Mouse (Mus musculus): ENCODE data around the gene Spcs3. TPM values are rescaled to one million over a fixed set of nuclear protein-coding genes. Genes with fewer than 3 reads are reported as not detected.

Gene Spcs3
- 63.3 and 69.4 TPM in 2 replicates for polyA plus RNA-seq (2015; fragmentation: Nextera tagmentation; extraction: Ambion mirVana)

- Histone ChIP-seq H3K4me3 (peak within 1 kb of the TSS; percentile 87), H3K4me1 (peaks cover 26% of the 10 kb centered on the region), H3K9me3 (no peaks in the 10 kb centered on the region), H3K27me3 (replicated peaks) (no peaks in the 10 kb centered on the region), H3K9ac (peak within 1 kb of the TSS; percentile 95), H3K36me3 (peaks cover 21% of the 10 kb centered on the region), H3K27ac (replicated peaks) (peak within 1 kb of the TSS; percentile 87), H3K4me2 (peak within 1 kb of the TSS; percentile 79)
- ATAC-seq (ENCODE audit: extremely low read depth, insufficient number of reproducible peaks, low FRiP score, low TSS enrichment): peak; percentile 94
- WGBS: under 1% methylated on average over 89 of the region's 89 CpGs
Observed at GRCm38 (mm10) chr8:54529382-54530296, at the start of gene Spcs3, which contains the start of gene Asb5. Gene Spcs3, minus strand, starts transcription at chr8:54529998. Gene Asb5, plus strand, starts transcription at chr8:54529580.

GRCm38 (mm10) chr8:54570618-54571609 lies 41.1 kb upstream of the Spcs3 start:
- peak overlapping the region; percentile 50 for H3K4me2 ChIP-seq
- H3K9ac ChIP-seq: 0 out of 2 replicates have a peak overlapping the region, but pooled peaks have one; percentile 47
- WGBS: 53% methylated on average over 15 of the region's 15 CpGs
- no peaks in the 10 kb centered on the region for H3K9me3 ChIP-seq
- H3K36me3 ChIP-seq: no peaks in the 10 kb centered on the region
- peak overlapping the region; percentile 84 for H3K27ac ChIP-seq (replicated peaks)
- no peak for ATAC-seq (ENCODE audit: extremely low read depth, insufficient number of reproducible peaks, low FRiP score, low TSS enrichment)
- H3K4me3 ChIP-seq: peak overlapping the region; percentile 6; the same call in 1 of the 2 replicates
- H3K4me1 ChIP-seq: peaks cover 24% of the 10 kb centered on the region
- H3K27me3 ChIP-seq (replicated peaks): no peaks in the 10 kb centered on the region

GRCm38 (mm10) chr8:54567168-54567567 lies 37.4 kb upstream of the Spcs3 start:
- Histone ChIP-seq H3K36me3 (no peaks in the 10 kb centered on the region), H3K27me3 (replicated peaks) (no peaks in the 10 kb centered on the region), H3K27ac (replicated peaks) (no peak overlapping the region), H3K4me2 (no peak overlapping the region), H3K9me3 (no peaks in the 10 kb centered on the region), H3K9ac (no peak overlapping the region), H3K4me1 (peaks cover 26% of the 10 kb centered on the region), H3K4me3 (no peak overlapping the region)
- WGBS: 36% methylated on average over 2 of the region's 2 CpGs
- ATAC-seq (ENCODE audit: extremely low read depth, insufficient number of reproducible peaks, low FRiP score, low TSS enrichment): no peak

DNA sequence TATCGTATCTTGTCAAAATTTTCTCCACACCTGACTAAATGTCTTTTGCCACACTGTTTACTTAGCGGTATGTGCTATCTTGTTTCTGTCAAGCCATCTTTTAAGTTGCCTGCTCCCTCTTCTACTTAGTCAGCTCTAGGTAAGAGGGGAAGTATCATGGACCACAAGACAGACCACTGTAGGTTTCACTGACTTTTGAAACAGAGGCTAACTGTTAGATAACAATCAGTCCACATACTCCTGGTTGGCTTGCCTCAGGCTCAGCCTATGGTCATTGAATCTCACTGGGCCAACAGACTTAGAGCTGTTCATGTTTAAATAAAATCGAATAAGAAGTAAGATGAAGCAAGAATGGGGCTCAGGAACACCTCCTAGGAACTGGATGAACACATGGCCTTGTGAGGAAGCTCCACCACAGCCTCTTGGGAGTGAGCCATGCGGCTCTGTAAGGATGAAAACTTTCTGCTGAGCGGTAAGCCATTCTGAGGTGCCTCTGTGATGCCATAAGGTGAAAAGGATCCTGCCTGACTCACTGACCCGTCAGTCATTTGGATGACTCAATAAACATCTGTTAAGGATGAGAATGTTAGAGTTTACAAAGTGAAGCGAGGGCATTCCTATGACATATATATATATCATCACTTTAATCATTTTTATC lies 35.9 kb upstream of the Spcs3 start:
- 81% methylated on average over 7 of the region's 7 CpGs for WGBS
- H3K4me3 ChIP-seq: no peak overlapping the region
- ATAC-seq (ENCODE audit: extremely low read depth, insufficient number of reproducible peaks, low FRiP score, low TSS enrichment): no peak

DNA sequence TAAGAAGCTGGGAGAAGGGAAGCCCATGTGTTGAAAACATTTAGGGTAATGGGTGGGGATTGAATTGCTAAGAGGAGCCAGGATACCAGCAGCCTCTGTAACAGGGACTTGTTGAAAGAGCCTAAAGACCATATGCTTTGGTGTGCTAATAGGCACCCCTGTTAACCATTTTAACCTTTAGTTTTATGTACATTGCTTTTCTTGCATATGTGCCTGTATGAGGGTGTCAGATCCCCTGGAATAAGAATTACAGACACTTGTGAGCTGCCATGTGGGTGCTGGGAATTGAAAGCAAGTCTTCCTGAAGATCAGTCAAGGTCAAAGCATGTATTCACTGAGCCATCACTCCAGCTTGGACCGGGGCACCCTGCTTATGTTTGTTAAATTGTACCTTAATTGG lies 35.4 kb upstream of the Spcs3 start:
- Histone ChIP-seq H3K27ac (replicated peaks) (no peak overlapping the region), H3K36me3 (no peaks in the 10 kb centered on the region), H3K4me1 (peaks cover 17% of the 10 kb centered on the region), H3K9me3 (no peaks in the 10 kb centered on the region), H3K4me2 (no peak overlapping the region), H3K4me3 (no peak overlapping the region), H3K27me3 (replicated peaks) (no peaks in the 10 kb centered on the region), H3K9ac (no peak overlapping the region)
- WGBS: 84% methylated on average over 1 of the region's 1 CpGs
- ATAC-seq (ENCODE audit: extremely low read depth, insufficient number of reproducible peaks, low FRiP score, low TSS enrichment): no peak

More for the DNA sequence above, 35.9 kb upstream of the Spcs3 start:
- H3K9ac ChIP-seq: no peak overlapping the region
- H3K4me2 ChIP-seq: no peak overlapping the region
- no peaks in the 10 kb centered on the region for H3K36me3 ChIP-seq
- no peak overlapping the region for H3K27ac ChIP-seq (replicated peaks)
- no peaks in the 10 kb centered on the region for H3K9me3 ChIP-seq
- H3K27me3 ChIP-seq (replicated peaks): no peaks in the 10 kb centered on the region
- peaks cover 22% of the 10 kb centered on the region for H3K4me1 ChIP-seq

DNA sequence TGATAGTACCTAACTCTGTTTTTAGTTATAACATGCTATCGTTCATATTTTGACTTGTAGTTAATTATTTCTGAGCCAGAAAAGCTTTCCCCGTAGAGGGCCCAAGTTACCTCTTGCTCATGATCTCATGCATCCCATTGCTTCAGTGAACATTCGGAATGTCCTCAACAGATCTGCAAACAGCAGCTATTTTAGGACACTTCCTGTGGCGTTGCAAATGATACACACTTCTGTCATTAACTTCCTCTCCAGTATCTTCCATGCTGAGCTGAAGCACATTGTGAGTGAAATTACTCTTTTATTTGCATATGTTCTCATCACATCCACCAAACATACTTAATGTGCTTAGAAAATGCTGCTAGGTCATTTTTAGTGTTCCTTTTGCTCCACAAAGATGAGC lies 32.3 kb upstream of the Spcs3 start:
- H3K27ac ChIP-seq (replicated peaks): peak overlapping the region; percentile 32; the same call in 1 of the 2 replicates
- ATAC-seq (ENCODE audit: extremely low read depth, insufficient number of reproducible peaks, low FRiP score, low TSS enrichment): no peak
- H3K4me1 ChIP-seq: peaks cover 12% of the 10 kb centered on the region
- H3K27me3 ChIP-seq (replicated peaks): no peaks in the 10 kb centered on the region
- no peaks in the 10 kb centered on the region for H3K9me3 ChIP-seq
- no peak overlapping the region for H3K4me3 ChIP-seq
- no peaks in the 10 kb centered on the region for H3K36me3 ChIP-seq
- WGBS: 41% methylated on average over 4 of the region's 4 CpGs
- H3K4me2 ChIP-seq: no peak overlapping the region
- H3K9ac ChIP-seq: no peak overlapping the region

DNA sequence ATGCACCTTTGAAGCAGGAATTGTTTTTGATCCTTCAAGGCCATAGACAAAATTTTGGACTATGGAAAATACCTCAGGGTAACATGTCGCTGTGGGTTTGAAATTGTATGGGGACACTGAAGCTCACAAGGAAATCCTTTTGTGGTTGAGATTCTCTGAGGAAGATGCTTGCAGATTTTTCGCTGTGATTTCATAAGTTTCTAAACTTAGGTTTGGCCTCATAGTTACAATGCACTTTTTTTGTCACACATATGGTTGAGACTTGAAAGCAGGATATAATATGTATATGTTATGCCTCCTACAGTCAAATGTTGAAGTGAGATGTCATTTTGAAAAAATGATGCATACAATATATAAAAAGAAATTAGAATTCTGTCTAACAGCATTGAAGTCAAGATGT lies 25.1 kb upstream of the Spcs3 start:
- Histone ChIP-seq H3K4me2 (no peak overlapping the region), H3K27ac (replicated peaks) (no peak overlapping the region), H3K4me1 (no peaks in the 10 kb centered on the region), H3K4me3 (no peak overlapping the region), H3K9me3 (no peaks in the 10 kb centered on the region), H3K9ac (no peak overlapping the region), H3K36me3 (no peaks in the 10 kb centered on the region), H3K27me3 (replicated peaks) (no peaks in the 10 kb centered on the region)
- WGBS: 64% methylated on average over 2 of the region's 2 CpGs
- no peak for ATAC-seq (ENCODE audit: extremely low read depth, insufficient number of reproducible peaks, low FRiP score, low TSS enrichment)

DNA sequence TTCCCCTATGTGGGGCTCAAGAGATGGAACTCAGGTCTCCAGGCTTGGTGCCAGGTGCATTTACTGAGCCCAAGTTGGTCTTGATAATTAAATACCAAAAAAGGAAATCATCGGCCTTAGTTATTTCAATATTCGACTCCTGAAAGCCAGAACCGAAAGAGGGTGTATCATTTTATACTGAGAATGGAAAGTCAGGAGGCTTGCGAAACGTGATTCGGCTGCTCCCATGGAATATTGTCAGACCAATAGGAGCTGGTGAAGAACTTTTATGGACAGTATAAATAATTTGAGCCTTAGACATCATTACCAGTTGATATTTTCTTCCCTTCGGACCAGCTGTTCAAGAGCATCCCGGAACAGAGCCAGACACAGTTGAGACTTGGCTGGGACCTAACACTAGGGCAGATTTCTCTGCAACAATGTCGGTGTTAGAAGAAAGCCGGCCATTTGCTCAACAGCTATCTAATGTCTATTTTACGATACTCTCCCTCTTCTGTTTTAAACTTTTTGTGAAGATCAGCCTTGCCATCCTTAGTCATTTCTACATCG lies 20.3 kb upstream of the Spcs3 start:
- no peak overlapping the region for H3K4me2 ChIP-seq
- peaks cover 7% of the 10 kb centered on the region for H3K4me1 ChIP-seq
- H3K9me3 ChIP-seq: no peaks in the 10 kb centered on the region
- no peaks in the 10 kb centered on the region for H3K27me3 ChIP-seq (replicated peaks)
- WGBS: 86% methylated on average over 12 of the region's 12 CpGs
- H3K36me3 ChIP-seq: no peaks in the 10 kb centered on the region
- no peak overlapping the region for H3K4me3 ChIP-seq
- H3K9ac ChIP-seq: no peak overlapping the region
- no peak for ATAC-seq (ENCODE audit: extremely low read depth, insufficient number of reproducible peaks, low FRiP score, low TSS enrichment)
- H3K27ac ChIP-seq (replicated peaks): no peak overlapping the region

DNA sequence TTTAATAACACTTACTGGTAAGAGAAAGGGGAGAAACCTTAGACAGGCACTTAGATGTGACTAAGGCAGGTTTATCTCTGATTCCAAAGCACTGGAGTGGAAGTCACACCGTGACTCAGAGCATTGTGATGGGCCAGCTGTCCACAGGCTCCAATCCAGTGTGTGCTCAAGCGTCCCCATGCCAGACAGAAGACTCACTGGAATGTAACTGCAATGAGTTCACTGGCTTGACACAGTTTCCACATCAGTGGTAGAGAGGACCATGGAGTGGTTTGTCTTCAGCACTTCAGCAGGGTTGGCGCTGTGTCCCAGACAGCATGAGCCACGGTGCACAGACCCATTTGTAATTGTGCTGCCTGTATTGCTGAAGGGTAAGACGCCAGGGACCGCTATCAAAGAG lies 18.6 kb upstream of the Spcs3 start:
- H3K9me3 ChIP-seq: no peaks in the 10 kb centered on the region
- H3K27me3 ChIP-seq (replicated peaks): no peaks in the 10 kb centered on the region
- H3K27ac ChIP-seq (replicated peaks): peak overlapping the region; percentile 46
- 60% methylated on average over 6 of the region's 6 CpGs for WGBS
- H3K4me2 ChIP-seq: no peak overlapping the region
- H3K9ac ChIP-seq: no peak overlapping the region
- H3K4me3 ChIP-seq: no peak overlapping the region
- ATAC-seq (ENCODE audit: extremely low read depth, insufficient number of reproducible peaks, low FRiP score, low TSS enrichment): no peak
- H3K4me1 ChIP-seq: peaks cover 7% of the 10 kb centered on the region
- H3K36me3 ChIP-seq: no peaks in the 10 kb centered on the region

GRCm38 (mm10) chr8:54541331-54541730 lies 11.5 kb upstream of the Spcs3 start:
- Histone ChIP-seq H3K27ac (replicated peaks) (no peak overlapping the region), H3K4me3 (no peak overlapping the region), H3K36me3 (no peaks in the 10 kb centered on the region), H3K27me3 (replicated peaks) (no peaks in the 10 kb centered on the region), H3K4me2 (no peak overlapping the region), H3K9me3 (0 out of 2 replicates have a peak, but pooled peaks cover 2% of the 10 kb centered on the region), H3K9ac (no peak overlapping the region), H3K4me1 (no peaks in the 10 kb centered on the region)
- ATAC-seq (ENCODE audit: extremely low read depth, insufficient number of reproducible peaks, low FRiP score, low TSS enrichment): no peak
- WGBS: 67% methylated on average over 1 of the region's 1 CpGs

Data from heart, embryonic 13.5 days (tissue).